12 mouse cellular contexts compared by ENCODE assay signal in the genomic region with DNA sequence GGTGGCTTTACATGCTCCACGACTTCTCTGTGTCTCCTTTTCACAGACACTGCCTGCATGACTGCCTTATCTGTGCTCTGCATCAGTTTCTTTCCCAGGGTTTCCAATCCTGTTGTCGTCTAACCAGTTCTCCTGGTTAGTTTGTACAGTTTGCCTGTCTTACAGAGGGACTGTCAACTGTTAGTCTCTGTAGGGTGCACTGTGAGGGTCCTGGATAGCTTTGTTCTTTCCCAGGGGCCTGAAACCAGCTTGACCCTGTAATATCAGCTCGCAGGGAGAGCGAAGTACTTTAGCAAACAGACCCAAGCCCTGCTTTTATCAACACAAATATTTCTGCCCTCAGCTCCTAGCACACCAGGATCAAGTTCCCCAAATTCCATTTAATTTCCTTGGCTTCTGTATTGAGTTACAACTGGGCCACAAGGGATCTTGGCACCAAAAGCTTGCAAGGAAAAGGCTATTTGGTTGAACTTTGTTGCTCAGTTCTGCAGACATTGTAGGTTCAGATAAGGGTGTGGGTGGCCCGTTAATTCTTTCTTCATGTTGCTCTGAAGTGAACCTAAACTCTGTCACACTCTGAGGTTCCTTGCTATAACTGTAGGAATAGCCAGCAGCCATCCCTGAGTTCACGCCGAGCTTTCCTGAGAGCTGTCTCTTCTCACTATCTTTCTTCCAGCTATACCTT. TPM values are rescaled to one million over a fixed set of nuclear protein-coding genes. Genes with fewer than 3 reads are reported as not detected.
DNase-seq lines count a peak whose midpoint lies in the region; ATAC-seq and TF ChIP-seq lines count a peak whose summit lies in the region.
"Had no signal": no experiment of that assay in that cellular context is flagged by ENCODE, and none has a peak within 500 bp of the region (broad histone marks: within the 10 kb centered on the region; RNA-seq: fewer than 3 reads in every experiment).

No protein-coding gene starts in this region.

- no peak overlapping the region for H3K4me3 ChIP-seq in lung, embryonic 14.5 days (ENCODE audit: low read depth, low read length)
- H3K4me3 ChIP-seq in embryonic facial prominence, embryonic 11.5 days (ENCODE audit: low read depth, low read length) = no peak overlapping the region
- no peak overlapping the region for H3K4me3 ChIP-seq in stomach, embryonic 14.5 days (ENCODE audit: low read depth, low read length)

- no peak for TF ChIP-seq CTCF in lung, embryonic 14.5 days (IDR thresholded peaks at IDR 0.05; ENCODE audit: low read depth)

- H3K27me3 ChIP-seq in lung, embryonic 14.5 days (ENCODE audit: insufficient read depth, low read length) = no peaks in the 10 kb centered on the region
- H3K27me3 ChIP-seq in embryonic facial prominence, embryonic 11.5 days (ENCODE audit: control insufficient read depth, insufficient read depth, low read length) = no peaks in the 10 kb centered on the region
- no peaks in the 10 kb centered on the region for H3K27me3 ChIP-seq in stomach, embryonic 14.5 days (ENCODE audit: control insufficient read depth, insufficient read depth, low read length)

- H3K4me2 ChIP-seq in lung, embryonic 14.5 days = peak overlapping the region; percentile 41; the same call in 1 of the 2 replicates
- H3K4me2 ChIP-seq in embryonic facial prominence, embryonic 11.5 days (ENCODE audit: low read depth, low read length) = no peak overlapping the region
- H3K4me2 ChIP-seq in stomach, embryonic 14.5 days (replicated peaks; ENCODE audit: low read depth, low read length) = no peak overlapping the region

- peak overlapping the region; percentile 91 for H3K27ac ChIP-seq in lung, embryonic 14.5 days (ENCODE audit: low read depth)
- H3K27ac ChIP-seq in embryonic facial prominence, embryonic 11.5 days (replicated peaks; ENCODE audit: low read depth, low read length) = peak overlapping the region; percentile 36; the same call in 1 of the 2 replicates
- H3K27ac ChIP-seq in stomach, embryonic 14.5 days (ENCODE audit: low read length) = peak overlapping the region; percentile 29; the same call in 1 of the 2 replicates

- H3K4me1 ChIP-seq in lung, embryonic 14.5 days (ENCODE audit: insufficient read depth) = peaks cover 16% of the 10 kb centered on the region
- no peaks in the 10 kb centered on the region for H3K4me1 ChIP-seq in embryonic facial prominence, embryonic 11.5 days (ENCODE audit: control insufficient read depth, insufficient read depth, low read length)
- peaks cover 4% of the 10 kb centered on the region; the same call in 1 of the 2 replicates for H3K4me1 ChIP-seq in stomach, embryonic 14.5 days (ENCODE audit: control insufficient read depth, insufficient read depth, low read length)

- H3K9ac ChIP-seq in lung, embryonic 14.5 days = no peak overlapping the region
- no peak overlapping the region for H3K9ac ChIP-seq in embryonic facial prominence, embryonic 11.5 days (replicated peaks; ENCODE audit: low read length)
- H3K9ac ChIP-seq in stomach, embryonic 14.5 days (replicated peaks; ENCODE audit: low read depth, low read length) = no peak overlapping the region

- H3K36me3 ChIP-seq in lung, embryonic 14.5 days (ENCODE audit: insufficient read depth) = no peaks in the 10 kb centered on the region
- H3K36me3 ChIP-seq in embryonic facial prominence, embryonic 11.5 days (replicated peaks; ENCODE audit: control insufficient read depth, insufficient read depth, low read depth, low read length) = no peaks in the 10 kb centered on the region
- no peaks in the 10 kb centered on the region for H3K36me3 ChIP-seq in stomach, embryonic 14.5 days (ENCODE audit: control insufficient read depth, insufficient read depth, low read length)

- no peaks in the 10 kb centered on the region for H3K9me3 ChIP-seq in lung, embryonic 14.5 days (ENCODE audit: low read depth, low read length)
- no peaks in the 10 kb centered on the region for H3K9me3 ChIP-seq in embryonic facial prominence, embryonic 11.5 days (replicated peaks; ENCODE audit: control insufficient read depth, low read length)
- no peaks in the 10 kb centered on the region for H3K9me3 ChIP-seq in stomach, embryonic 14.5 days (ENCODE audit: control insufficient read depth, low read depth, low read length)

- peak; percentile 82 for ATAC-seq in lung, embryonic 14.5 days (ENCODE audit: insufficient read depth)
- ATAC-seq in embryonic facial prominence, embryonic 11.5 days (replicated peaks; ENCODE audit: insufficient number of reproducible peaks, low FRiP score, low TSS enrichment, low read depth) = peak; percentile 23; the same call in 1 of the 2 replicates
- peak; percentile 84 for ATAC-seq in stomach, embryonic 14.5 days (ENCODE audit: insufficient number of reproducible peaks, insufficient read depth, low FRiP score, low read depth)
- ATAC-seq: activated CD4-positive, CD25-positive, alpha-beta regulatory T cell, adult 4 months had no signal

- 30% methylated on average over 7 of the region's 7 CpGs for WGBS in lung, embryonic 14.5 days
- WGBS in embryonic facial prominence, embryonic 11.5 days = 41% methylated on average over 7 of the region's 7 CpGs
- 34% methylated on average over 7 of the region's 7 CpGs for WGBS in stomach, embryonic 14.5 days

- peak; percentile 66 for DNase-seq in lung, embryonic 14.5 days
- DNase-seq in lung, postnatal 14 days = no peak
- peak; percentile 50 for DNase-seq in embryonic facial prominence, embryonic 11.5 days (ENCODE audit: low spot score)
- DNase-seq in gonadal fat pad, adult 2 months (ENCODE audit: low read depth) = peak; percentile 75
- no peak for DNase-seq in ovary, postnatal 10 days (ENCODE audit: low spot score)
- DNase-seq in adrenal gland, postnatal 4 days (ENCODE audit: low spot score in 2 of 2) = no peak
- DNase-seq: heart, postnatal 14 days had no signal

RNA-seq across cellular contexts. Expression of a gene that starts 5.5 kb away (rescaled TPM):
- 0.38 and 0.53 TPM in 2 replicates for polyA plus RNA-seq in lung, embryonic 14.5 days (2014; fragmentation: Nextera tagmentation; extraction: Ambion mirVana)
- polyA plus RNA-seq in embryonic facial prominence, embryonic 11.5 days (2014; fragmentation: Nextera tagmentation; extraction: Ambion mirVana) = not detected in 2 replicates
- 0.61 and 1.1 TPM in 2 replicates for polyA plus RNA-seq in gonadal fat pad, adult 2 months (2012; rRNA removed)
- not detected in 2 replicates for polyA plus RNA-seq in stomach, embryonic 14.5 days (2014; fragmentation: Nextera tagmentation; extraction: Ambion mirVana)
- total RNA-seq in adrenal gland, postnatal 4 days (2021) = not detected
- total RNA-seq: heart, postnatal 14 days; left cerebral cortex, postnatal 10 days; megakaryocyte progenitor cell, adult 5-6 weeks had no signal
- polyA plus RNA-seq: activated CD4-positive, CD25-positive, alpha-beta regulatory T cell, adult 4 months; large intestine, adult 2 months had no signal

RNA-seq across cellular contexts. Expression of a gene that starts 50.6 kb away (rescaled TPM):
- 6.0 and 7.7 TPM in 2 replicates for polyA plus RNA-seq in lung, embryonic 14.5 days (2014; fragmentation: Nextera tagmentation; extraction: Ambion mirVana)
- 0.46 TPM in 1 of 2 replicates, not detected in the other for polyA plus RNA-seq in embryonic facial prominence, embryonic 11.5 days (2014; fragmentation: Nextera tagmentation; extraction: Ambion mirVana)
- 34.3 and 36.9 TPM in 2 replicates for polyA plus RNA-seq in gonadal fat pad, adult 2 months (2012; rRNA removed)
- polyA plus RNA-seq in stomach, embryonic 14.5 days (2014; fragmentation: Nextera tagmentation; extraction: Ambion mirVana) = 0.65 and 0.95 TPM in 2 replicates
- total RNA-seq in adrenal gland, postnatal 4 days (2021) = not detected
- total RNA-seq: left cerebral cortex, postnatal 10 days; megakaryocyte progenitor cell, adult 5-6 weeks had no signal
- polyA plus RNA-seq: activated CD4-positive, CD25-positive, alpha-beta regulatory T cell, adult 4 months had no signal

RNA-seq across cellular contexts. Expression of a gene that starts 57.6 kb away (rescaled TPM):
- 23.7 and 25.1 TPM in 2 replicates for polyA plus RNA-seq in lung, embryonic 14.5 days (2014; fragmentation: Nextera tagmentation; extraction: Ambion mirVana)
- 6.6 and 7.3 TPM in 2 replicates for polyA plus RNA-seq in embryonic facial prominence, embryonic 11.5 days (2014; fragmentation: Nextera tagmentation; extraction: Ambion mirVana)
- polyA plus RNA-seq in gonadal fat pad, adult 2 months (2012; rRNA removed) = 197 and 332 TPM in 2 replicates
- polyA plus RNA-seq in stomach, embryonic 14.5 days (2014; fragmentation: Nextera tagmentation; extraction: Ambion mirVana) = 28.8 and 32.1 TPM in 2 replicates
- total RNA-seq in adrenal gland, postnatal 4 days (2021) = 100 to 1,000 TPM; 110 to 112 TPM

Comparison
In these comparisons a context has a peak if more than half of its experiments do, and no peak if none do; other contexts are left out.
1. DNase-seq: peak in lung, embryonic 14.5 days (single experiment), embryonic facial prominence, embryonic 11.5 days (single experiment) and gonadal fat pad, adult 2 months (single experiment); none in lung, postnatal 14 days (single experiment), ovary, postnatal 10 days (single experiment) and adrenal gland, postnatal 4 days (0 of 2).
2. ATAC-seq: peak in every context shown above with its lines; median percentile 84 in stomach, embryonic 14.5 days; 82 in lung, embryonic 14.5 days; 23 in embryonic facial prominence, embryonic 11.5 days.
3. H3K27ac ChIP-seq: peak in every context shown above with its lines; median percentile 91 in lung, embryonic 14.5 days; 36 in embryonic facial prominence, embryonic 11.5 days; 29 in stomach, embryonic 14.5 days.